Mouse (Mus musculus) MEL (cell line): ENCODE measurements around the gene Tpst2. TPM values are rescaled to one million over a fixed set of nuclear protein-coding genes. Genes with fewer than 3 reads are reported as not detected.

Source experiments
- DNase-seq: peaks from one replicate; pipeline ENCODE4 v3.0.0; 2011; ENCODE audit warnings: low read depth, low spot score
- H3K27ac ChIP-seq: 2 replicates; pipeline ENCODE4 v1.5.1; 2012; ENCODE audit warnings: low read depth, mild to moderate bottlenecking, control low read depth, low read length, moderate library complexity; ENCODE audit not compliant: control insufficient read depth
- H3K27me3 ChIP-seq, 2 experiments: fragments of 150-350 bp in 1 of 2; sonication (generic) in 1 of 2; 2 replicates each; pipeline ENCODE4 v1.6.1; 2012; ENCODE audit warnings: low read length in 2 of 2, mild to moderate bottlenecking in 2 of 2, improper control_type of control experiment in 1 of 2, moderate library complexity in 1 of 2; ENCODE audit not compliant: insufficient read depth in 2 of 2, control insufficient read depth in 1 of 2
- H3K36me3 ChIP-seq, 2 experiments: 2 replicates each; pipeline ENCODE4 v1.6.1; 2012 to 2014; ENCODE audit warnings: low read length in 2 of 2, improper control_type of control experiment in 1 of 2, inconsistent platforms in 1 of 2, mild to moderate bottlenecking in 1 of 2; ENCODE audit not compliant: insufficient read depth in 2 of 2, control insufficient read depth in 1 of 2
- H3K4me1 ChIP-seq, 2 experiments: fragments of 150-350 bp in 1 of 2; sonication (generic) in 1 of 2; 2 replicates each; pipeline ENCODE4 v1.6.1; 2012; ENCODE audit warnings: low read length in 2 of 2, improper control_type of control experiment in 1 of 2, mild to moderate bottlenecking in 1 of 2; ENCODE audit not compliant: insufficient read depth in 2 of 2, control insufficient read depth in 1 of 2
- H3K4me3 ChIP-seq, 2 experiments: fragments of 150-350 bp in 1 of 2; sonication (generic) in 1 of 2; 2 replicates each; pipeline ENCODE4 v1.5.1; 2012; ENCODE audit warnings: low read depth in 2 of 2, low read length in 2 of 2, mild to moderate bottlenecking in 2 of 2, moderate library complexity in 2 of 2, control low read depth in 1 of 2, improper control_type of control experiment in 1 of 2; ENCODE audit not compliant: control insufficient read depth in 1 of 2, insufficient read depth in 1 of 2
- H3K79me2 ChIP-seq: 2 replicates; pipeline ENCODE4 v1.6.1; 2012; ENCODE audit warnings: mild to moderate bottlenecking, low read length, moderate library complexity; ENCODE audit not compliant: control insufficient read depth, poor library complexity, insufficient read depth
- H3K9ac ChIP-seq: 2 replicates; pipeline ENCODE4 v1.6.1; 2012; ENCODE audit warnings: low read depth, mild to moderate bottlenecking, control low read depth, low read length, moderate library complexity; ENCODE audit not compliant: control insufficient read depth, poor library complexity, severe bottlenecking
- H3K9me3 ChIP-seq: fragments of 150-350 bp; sonication (generic); replicated peaks from 2 replicates; pipeline ENCODE4 v1.6.1; 2012; ENCODE audit warnings: mild to moderate bottlenecking, low read length, improper control_type of control experiment, moderate library complexity; ENCODE audit not compliant: insufficient read depth
- CHD1 ChIP-seq: IDR thresholded peaks from 2 replicates; pipeline ENCODE4 v1.6.1; 2012; ENCODE audit warnings: low read depth, mild to moderate bottlenecking, inconsistent platforms, low read length, improper control_type of control experiment
- CHD2 ChIP-seq: IDR thresholded peaks from 2 replicates; pipeline ENCODE4 v1.6.1; 2011; ENCODE audit warnings: low read length, improper control_type of control experiment
- E2F4 ChIP-seq: IDR thresholded peaks from 2 replicates; pipeline ENCODE4 v1.6.1; 2011; ENCODE audit warnings: low read depth, low read length, improper control_type of control experiment, borderline replicate concordance
- ELF1 ChIP-seq: IDR thresholded peaks from 2 replicates; pipeline ENCODE4 v1.6.1; 2014; ENCODE audit warnings: low read depth, mild to moderate bottlenecking, inconsistent platforms, low read length, improper control_type of control experiment, moderate library complexity
- EP300 ChIP-seq, 2 experiments: IDR thresholded peaks; 2 replicates each; pipeline ENCODE4 v1.6.1; 2011; ENCODE audit warnings: improper control_type of control experiment in 2 of 2, low read length in 2 of 2, low read depth in 1 of 2, mild to moderate bottlenecking in 1 of 2
- GABPA ChIP-seq: IDR thresholded peaks from 2 replicates; pipeline ENCODE4 v1.6.1; 2012; ENCODE audit warnings: low read depth, mild to moderate bottlenecking, inconsistent platforms, low read length, improper control_type of control experiment, moderate library complexity
- GATA1 ChIP-seq: IDR thresholded peaks from 2 replicates; pipeline ENCODE4 v1.6.1; 2011; ENCODE audit warnings: low read depth, low read length, improper control_type of control experiment
- HCFC1 ChIP-seq: IDR thresholded peaks from 2 replicates; pipeline ENCODE4 v1.6.1; 2012; ENCODE audit warnings: low read depth, mild to moderate bottlenecking, inconsistent platforms, low read length, improper control_type of control experiment, moderate library complexity
- KAT2A ChIP-seq: conservative IDR thresholded peaks from 2 replicates; pipeline ENCODE4 v1.6.1; 2012; ENCODE audit warnings: low read depth, low read length, improper control_type of control experiment, inconsistent platforms
- MAFK ChIP-seq: IDR thresholded peaks from 2 replicates; pipeline ENCODE4 v1.6.1; 2011; ENCODE audit warnings: low read depth, mild to moderate bottlenecking, low read length, improper control_type of control experiment, borderline replicate concordance
- MAX ChIP-seq: IDR thresholded peaks from 2 replicates; pipeline ENCODE4 v1.6.1; 2011; ENCODE audit warnings: low read length, improper control_type of control experiment
- MXI1 ChIP-seq: IDR thresholded peaks from 2 replicates; pipeline ENCODE4 v1.6.1; 2011; ENCODE audit warnings: mild to moderate bottlenecking, low read depth, low read length, improper control_type of control experiment
- MYC ChIP-seq: IDR thresholded peaks from 2 replicates; pipeline ENCODE4 v1.6.1; 2011; ENCODE audit warnings: low read depth, mild to moderate bottlenecking, low read length, improper control_type of control experiment, moderate library complexity
- NELFE ChIP-seq: IDR thresholded peaks from 2 replicates; pipeline ENCODE4 v1.6.1; 2011; ENCODE audit warnings: low read depth, low read length, improper control_type of control experiment
- POLR2A ChIP-seq, 2 experiments: IDR thresholded peaks; 2 replicates each; pipeline ENCODE4 v1.6.1; 2011 to 2012; ENCODE audit warnings: low read length in 2 of 2, mild to moderate bottlenecking in 2 of 2, control low read depth in 1 of 2, improper control_type of control experiment in 1 of 2, low read depth in 1 of 2, moderate library complexity in 1 of 2; ENCODE audit not compliant: control insufficient read depth in 1 of 2, insufficient read depth in 1 of 2, poor library complexity in 1 of 2
- POLR2AphosphoS2 ChIP-seq: IDR thresholded peaks from 2 replicates; pipeline ENCODE4 v1.6.1; 2011; ENCODE audit warnings: low read length, improper control_type of control experiment
- RAD21 ChIP-seq: IDR thresholded peaks from 2 replicates; pipeline ENCODE4 v1.6.1; 2011; ENCODE audit warnings: mild to moderate bottlenecking, low read depth, low read length, improper control_type of control experiment
- RCOR1 ChIP-seq: IDR thresholded peaks from 2 replicates; pipeline ENCODE4 v1.6.1; 2012; ENCODE audit warnings: low read depth, mild to moderate bottlenecking, inconsistent platforms, low read length, improper control_type of control experiment
- SIN3A ChIP-seq: IDR thresholded peaks from 2 replicates; pipeline ENCODE4 v1.6.1; 2012; ENCODE audit warnings: low read length, improper control_type of control experiment, inconsistent platforms
- SMC3 ChIP-seq: IDR thresholded peaks from 2 replicates; pipeline ENCODE4 v1.6.1; 2011; ENCODE audit warnings: low read depth, low read length, improper control_type of control experiment
- TBP ChIP-seq: IDR thresholded peaks from 2 replicates; pipeline ENCODE4 v1.8.0; 2011; ENCODE audit warnings: low read depth, low read length, improper control_type of control experiment
- TCF12 ChIP-seq: IDR thresholded peaks from 2 replicates; pipeline ENCODE4 v1.6.1; 2014; ENCODE audit warnings: low read depth, mild to moderate bottlenecking, inconsistent platforms, low read length, improper control_type of control experiment, moderate library complexity
- UBTF ChIP-seq: IDR thresholded peaks from 2 replicates; pipeline ENCODE4 v1.6.1; 2012; ENCODE audit warnings: low read depth, mild to moderate bottlenecking, inconsistent platforms, low read length, improper control_type of control experiment, moderate library complexity, borderline replicate concordance; ENCODE audit not compliant: insufficient read depth
- ZC3H11A ChIP-seq: IDR thresholded peaks from 2 replicates; pipeline ENCODE4 v1.6.1; 2012; ENCODE audit warnings: low read depth, mild to moderate bottlenecking, inconsistent platforms, low read length, improper control_type of control experiment
- ZKSCAN1 ChIP-seq: IDR thresholded peaks from 2 replicates; pipeline ENCODE4 v1.6.1; 2012; ENCODE audit warnings: low read depth, mild to moderate bottlenecking, inconsistent platforms, low read length, improper control_type of control experiment, moderate library complexity
- polyA plus RNA-seq, 2 experiments: library from polyadenylated mRNA; stranded (reverse) in 1 of 2; unstranded in 1 of 2; fragments of >175 nt in 1 of 2; fragments of >200 nt in 1 of 2; gene quantifications; 2 replicates each; pipeline versions ENCODE4 v1.2.1 to v1.2.4; 2012; ENCODE audit warnings: low replicate concordance in 2 of 2, low read depth in 1 of 2; ENCODE audit not compliant: insufficient read length in 2 of 2, insufficient read depth in 1 of 2, missing spikeins in 1 of 2
- total RNA-seq: library from RNA; depleted of rRNA; stranded (reverse); fragments of 300-350 nt; gene quantifications from 2 replicates; pipeline ENCODE4 v1.2.3, GENCODE M21; 2012

Tpst2 gene
- total and polyA plus RNA-seq, 3 experiments, result 57.8 to 86.1 TPM; not detected in 1

DNA sequence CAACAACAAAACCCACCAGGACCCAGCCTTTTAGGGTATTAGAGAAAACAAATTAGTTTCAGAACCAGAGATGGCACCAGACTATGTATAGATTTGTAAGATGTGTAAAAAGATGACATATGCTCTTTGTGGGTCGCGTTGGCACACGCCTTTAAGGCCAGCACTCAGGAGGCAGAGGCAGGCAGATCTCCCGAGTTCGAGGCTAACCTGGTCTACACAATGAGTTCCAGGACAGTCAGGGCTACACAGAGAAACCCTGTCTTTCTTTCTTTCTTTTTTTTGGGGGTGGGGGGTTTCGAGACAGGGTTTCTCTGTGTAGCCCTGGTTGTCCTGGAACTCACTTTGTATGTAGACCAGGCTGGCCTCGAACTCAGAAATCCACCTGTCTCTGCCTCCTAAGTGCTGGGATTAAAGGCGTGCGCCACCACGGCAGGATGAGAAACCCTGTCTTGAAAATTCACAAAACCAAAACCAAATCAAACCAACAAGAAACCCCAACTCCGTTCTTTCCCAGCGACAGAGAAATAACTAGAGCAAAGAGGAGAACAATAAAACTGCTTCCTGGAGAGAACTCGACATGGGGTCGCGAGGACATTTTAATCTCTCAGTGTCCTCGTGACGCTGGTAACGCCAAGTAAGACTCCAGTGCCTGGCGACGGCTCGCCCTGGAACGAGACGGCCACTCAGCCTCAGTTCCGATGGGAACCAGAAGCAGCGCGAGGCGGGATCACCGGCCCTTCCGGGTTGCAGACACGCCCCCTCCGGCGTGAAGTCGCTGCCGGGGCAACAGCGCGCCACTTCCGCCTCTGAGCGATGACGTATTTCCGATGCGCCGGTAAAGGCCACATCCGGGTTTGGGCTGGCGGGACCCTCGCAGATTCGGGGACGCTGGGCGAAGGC, 49.3 kb downstream of the Tpst2 start, which contains the start of gene Tfip11:
Tfip11 (plus strand) TSS at position 813 of the 900 bp plus-strand sequence.
- peak; percentile 96 for DNase-seq
- Histone ChIP-seq H3K4me3 (peak within 1 kb of the TSS; percentile 70 to 88), H3K27ac (peak within 1 kb of the TSS; percentile 85), H3K27me3 (no peaks in the 10 kb centered on the region), H3K9ac (peak within 1 kb of the TSS; percentile 79), H3K9me3 (no peaks in the 10 kb centered on the region), H3K36me3 (peaks cover 0 to 13% of the 10 kb centered on the region in 2 experiments; a peak in 3 of 4 replicates), H3K4me1 (peaks cover 0 to 17% of the 10 kb centered on the region in 2 experiments; a peak in 2 of 4 replicates), H3K79me2 (peaks cover 18% of the 10 kb centered on the region)
- TF ChIP-seq SIN3A (peak; percentile 99), EP300 (IDR thresholded peaks at IDR 0.05; ENCODE audit: low read depth in 1 of 2, low read length in 2 of 2) (no peak), CHD2 (0 out of 2 replicates have a peak, but pooled peaks have one; percentile 17), UBTF (no peak), RCOR1 (no peak), GABPA (peak; percentile 63; the same call in 1 of the 2 replicates), E2F4 (no peak), MYC (0 out of 2 replicates have a peak, but pooled peaks have one; percentile 37), POLR2AphosphoS2 (0 out of 2 replicates have a peak, but pooled peaks have one; percentile 2), ZC3H11A (no peak), TBP (peak; percentile 84), MAX (peak; percentile 77), ELF1 (peak; percentile 100), MXI1 (peak; percentile 96), TCF12 (0 out of 2 replicates have a peak, but pooled peaks have one; percentile 8), RAD21 (no peak), HCFC1 (peak; percentile 97), MAFK (no peak), NELFE (peak; percentile 76), POLR2A (IDR thresholded peaks at IDR 0.05; ENCODE audit: control insufficient read depth in 1 of 2, insufficient read depth in 1 of 2, low read depth in 1 of 2, low read length in 2 of 2, poor library complexity in 1 of 2) (peak in 1 of 2 experiments; percentile 84; a peak in 2 of 4 replicates), CHD1 (0 out of 2 replicates have a peak, but pooled peaks have one; percentile 68), SMC3 (no peak), KAT2A (peak; percentile 81; the same call in 1 of the 2 replicates), ZKSCAN1 (no peak), GATA1 (no peak)
